Mouse (Mus musculus): Measurements from ENCODE around the gene 5830473C10Rik.

5830473C10Rik gene

GRCm38 (mm10) chr5:90560743-90561142 lies at the start of gene 5830473C10Rik:
Gene 5830473C10Rik, plus strand, starts transcription at chr5:90561107.
- no peak for DNase-seq (ENCODE audit: low read depth)

DNA sequence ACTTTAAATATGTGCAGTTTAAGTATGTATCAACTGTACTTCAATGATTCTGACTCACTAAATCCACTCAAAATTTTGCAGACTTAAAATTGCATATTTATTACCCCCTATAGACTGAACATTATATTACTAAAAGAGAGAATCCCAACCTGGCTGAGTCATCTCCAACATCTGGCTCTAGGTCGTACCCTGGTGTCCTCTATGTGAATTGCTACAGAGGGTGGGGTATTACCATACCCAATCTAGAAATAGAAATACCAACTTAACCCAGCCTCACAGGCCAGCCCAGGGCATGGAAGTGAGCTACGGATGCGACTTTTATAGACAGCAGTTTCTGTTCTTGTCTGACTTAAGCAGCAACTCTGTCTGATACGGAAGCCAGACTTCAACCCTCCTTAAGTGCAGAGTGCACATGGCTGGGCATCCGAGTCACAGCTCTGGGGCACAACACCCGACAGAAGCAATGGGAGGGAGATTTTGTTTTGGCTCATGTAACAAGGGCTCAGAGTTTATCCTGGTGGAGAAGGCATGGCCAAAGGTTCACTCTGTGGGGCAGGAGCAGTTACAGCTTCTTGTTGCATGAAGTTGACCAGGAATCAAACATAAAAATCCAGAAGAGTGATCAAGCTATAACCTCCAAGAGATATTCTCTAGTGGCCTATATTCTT lies 48.5 kb upstream of the 5830473C10Rik start:
- DNase-seq (ENCODE audit: low read depth): no peak

DNA sequence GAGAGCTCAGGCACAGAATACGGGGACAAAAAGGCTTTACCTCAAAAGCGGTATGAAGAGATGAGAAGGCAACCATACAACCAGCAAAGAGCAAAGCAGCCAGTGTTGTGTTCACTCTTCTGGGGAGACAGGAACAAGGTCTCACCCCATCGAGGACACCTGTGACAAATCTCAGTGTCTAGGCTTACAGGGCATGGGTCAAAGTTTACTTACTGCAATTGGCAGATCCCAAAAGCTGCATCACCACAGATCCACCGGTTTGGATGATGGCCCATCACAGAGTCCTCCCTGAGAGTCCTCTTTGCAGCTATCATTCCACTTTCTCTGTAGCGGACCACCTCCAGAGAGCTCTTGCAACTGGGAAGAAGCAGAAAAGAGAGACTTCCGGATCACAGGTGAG lies 45.3 kb upstream of the 5830473C10Rik start:
- no peak for DNase-seq (ENCODE audit: low read depth)

GRCm38 (mm10) chr5:90518356-90519100 lies 42.4 kb upstream of the 5830473C10Rik start, which contains the start of gene Afm:
Gene Afm, plus strand, starts transcription at chr5:90518932.
- DNase-seq (ENCODE audit: low read depth): no peak

DNA sequence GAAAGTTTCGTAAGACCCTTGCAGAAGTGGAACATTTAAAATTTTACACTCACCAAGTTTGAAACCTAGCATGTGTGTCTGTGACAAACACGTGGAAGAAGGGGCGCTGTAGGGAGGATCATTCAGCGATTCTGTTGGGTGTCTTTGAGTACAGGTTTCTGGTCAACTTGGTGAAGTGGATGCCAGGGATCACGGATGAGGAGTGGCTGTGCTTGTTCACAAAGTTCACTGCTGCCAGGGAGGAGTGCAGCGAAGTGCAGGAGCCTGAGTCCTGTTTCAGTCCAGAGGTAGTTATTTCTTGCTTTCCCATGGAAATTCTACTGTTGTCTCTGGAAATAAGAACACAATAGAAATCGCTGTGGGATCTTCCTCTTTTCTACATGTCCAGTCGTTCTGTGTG lies 9.7 kb upstream of the 5830473C10Rik start:
- no peak for DNase-seq (ENCODE audit: low read depth)

DNA sequence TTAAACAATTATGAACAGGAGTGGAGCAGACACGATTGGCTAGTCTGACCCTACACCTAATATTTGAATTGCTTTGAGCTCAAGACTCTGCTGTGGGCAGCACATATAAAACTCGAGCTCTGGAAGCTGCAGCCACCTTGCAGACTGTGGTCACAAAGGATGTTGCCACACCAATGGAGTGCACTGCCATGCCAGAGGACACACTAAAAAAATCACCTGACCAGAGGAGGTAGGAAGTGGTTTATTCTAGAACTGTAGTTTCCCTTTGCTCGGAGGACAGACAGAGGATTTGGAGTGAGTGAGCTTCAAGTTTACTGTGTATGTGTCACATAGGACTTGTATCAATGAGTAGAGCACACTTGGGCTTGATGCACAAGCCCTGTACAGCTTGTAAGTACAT lies 4.9 kb upstream of the 5830473C10Rik start:
- DNase-seq (ENCODE audit: low read depth): no peak

GRCm38 (mm10) chr5:90561721-90562275 lies 891 bp downstream of the 5830473C10Rik start:
- DNase-seq (ENCODE audit: low read depth): no peak

GRCm38 (mm10) chr5:90562880-90563279 lies 2.0 kb downstream of the 5830473C10Rik start:
- DNase-seq (ENCODE audit: low read depth): no peak

GRCm38 (mm10) chr5:90564161-90564560 lies 3.3 kb downstream of the 5830473C10Rik start:
- DNase-seq (ENCODE audit: low read depth): no peak

DNA sequence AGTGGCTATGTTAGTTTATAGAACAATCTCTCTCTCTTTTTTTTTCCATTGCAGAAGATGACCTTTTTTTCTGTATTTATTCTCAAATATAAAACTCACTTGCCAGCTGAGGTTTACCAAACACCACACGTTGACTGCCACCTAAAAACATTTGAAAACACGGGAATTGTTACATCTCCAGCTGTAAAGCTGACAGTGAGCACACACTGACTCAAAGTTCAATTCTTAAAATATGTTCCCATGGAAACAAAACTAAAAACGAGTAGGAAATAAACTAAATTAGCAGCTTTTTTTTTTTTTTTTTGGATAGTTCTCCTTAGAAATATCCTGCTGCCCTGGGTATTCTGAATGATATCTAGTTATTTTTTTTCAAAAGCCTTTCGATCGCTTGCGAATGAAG lies 4.3 kb downstream of the 5830473C10Rik start:
- no peak for DNase-seq (ENCODE audit: low read depth)

- no peak for DNase-seq (ENCODE audit: low read depth)
Observed at GRCm38 (mm10) chr5:90567788-90568187, 6.9 kb downstream of the 5830473C10Rik start.

DNA sequence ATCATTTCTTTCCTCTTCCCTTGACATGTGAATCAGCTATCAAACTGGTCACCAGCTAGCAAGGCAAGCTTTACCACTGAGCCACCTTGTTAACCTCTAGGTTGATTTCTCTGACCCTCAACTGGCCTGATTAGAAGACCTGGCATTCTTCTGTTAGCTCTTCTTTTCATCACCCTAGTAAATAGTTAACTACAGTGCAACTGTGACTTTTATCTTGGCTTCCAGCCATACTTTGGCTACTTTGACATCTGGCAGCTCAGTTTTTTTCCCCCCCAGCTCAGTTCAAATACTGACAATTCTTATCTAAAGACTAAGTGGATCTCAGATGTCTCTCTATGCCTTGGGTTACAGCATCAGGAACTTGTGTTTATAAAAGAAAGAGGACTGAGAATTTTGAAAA lies 7.4 kb downstream of the 5830473C10Rik start:
- no peak for DNase-seq (ENCODE audit: low read depth)

DNA sequence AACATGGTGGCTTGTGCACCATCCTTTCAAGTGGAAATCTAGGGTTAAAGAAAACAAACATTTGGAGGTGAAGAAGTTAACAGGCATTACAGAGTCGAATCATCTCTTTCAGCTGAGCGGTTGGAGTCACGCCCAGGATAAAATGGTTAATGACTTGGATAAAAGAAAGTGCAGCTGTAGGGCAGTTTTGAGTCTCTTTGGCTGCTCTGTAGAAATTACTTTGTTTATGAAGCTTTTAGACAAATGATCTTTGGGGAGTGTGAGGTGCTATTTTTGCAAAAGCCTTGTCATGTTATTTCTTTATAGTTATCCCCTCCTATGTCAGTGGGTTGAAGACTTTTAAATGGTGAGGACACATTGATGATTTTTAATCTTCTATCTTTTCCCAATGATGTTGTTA lies 10.3 kb downstream of the 5830473C10Rik start:
- no peak for DNase-seq (ENCODE audit: low read depth)

DNA sequence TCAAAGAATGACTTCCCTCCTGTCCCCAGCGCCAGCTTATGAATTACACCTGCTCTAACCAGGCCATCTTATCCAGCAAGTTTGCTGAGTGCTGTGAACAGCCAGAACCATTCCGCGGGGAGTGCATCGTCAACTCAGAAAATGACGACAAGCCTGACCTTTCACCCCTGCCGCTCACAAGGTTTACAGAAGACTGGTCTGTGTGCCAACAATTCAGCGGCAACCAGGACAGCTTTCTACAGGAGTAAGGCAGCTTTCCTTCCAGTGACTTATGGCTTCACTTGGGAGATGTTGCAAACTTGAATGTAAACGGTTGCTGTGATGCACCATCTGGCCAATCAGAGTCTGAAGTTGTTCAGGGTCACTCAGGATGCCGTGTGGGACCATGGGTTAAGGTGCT lies 16.8 kb downstream of the 5830473C10Rik start:
- DNase-seq (ENCODE audit: low read depth): no peak

GRCm38 (mm10) chr5:90579556-90579955 lies 18.6 kb downstream of the 5830473C10Rik start:
- no peak for DNase-seq (ENCODE audit: low read depth)

- DNase-seq (ENCODE audit: low read depth): no peak
Observed at GRCm38 (mm10) chr5:90582179-90582578, 21.3 kb downstream of the 5830473C10Rik start.

DNA sequence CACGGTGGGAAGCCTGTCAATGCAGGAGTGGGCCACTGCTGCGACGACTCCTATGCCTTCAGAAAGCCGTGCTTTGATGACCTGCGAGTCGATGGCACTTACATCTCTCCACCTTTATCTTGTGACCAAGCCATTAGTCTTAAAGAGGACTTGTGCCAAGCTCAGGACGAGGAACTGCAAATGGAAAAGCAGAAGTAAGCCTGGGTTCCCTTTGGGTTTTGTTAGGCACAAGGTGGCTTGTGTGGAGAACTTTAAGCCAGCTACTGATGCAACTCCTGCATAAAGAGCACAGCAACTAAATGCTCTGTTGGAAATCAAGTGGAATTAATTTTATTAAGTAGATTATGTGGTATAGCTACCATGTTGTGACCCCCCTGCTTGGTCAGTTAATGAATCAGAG lies 23.9 kb downstream of the 5830473C10Rik start:
- DNase-seq (ENCODE audit: low read depth): no peak

DNA sequence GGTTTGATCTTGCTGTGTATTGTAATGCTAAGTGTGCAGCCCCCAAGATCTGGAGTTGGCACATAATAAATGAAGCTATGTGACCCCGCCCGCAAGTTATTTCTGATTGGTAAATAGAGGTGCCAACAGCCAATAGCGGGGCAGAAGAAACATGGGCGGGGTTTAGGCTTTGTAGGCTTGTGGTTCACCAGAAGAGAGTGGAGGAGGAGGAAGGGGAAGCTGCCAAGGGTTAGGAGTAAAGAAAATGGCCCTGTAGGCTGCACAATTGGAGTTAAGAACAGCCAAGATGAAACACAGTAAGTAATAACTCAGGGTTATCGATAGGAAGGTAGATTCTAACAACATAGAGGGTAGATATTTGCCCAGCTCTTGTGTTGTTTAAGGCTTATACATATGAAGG lies 25.6 kb downstream of the 5830473C10Rik start:
- DNase-seq (ENCODE audit: low read depth): peak; percentile 5

DNA sequence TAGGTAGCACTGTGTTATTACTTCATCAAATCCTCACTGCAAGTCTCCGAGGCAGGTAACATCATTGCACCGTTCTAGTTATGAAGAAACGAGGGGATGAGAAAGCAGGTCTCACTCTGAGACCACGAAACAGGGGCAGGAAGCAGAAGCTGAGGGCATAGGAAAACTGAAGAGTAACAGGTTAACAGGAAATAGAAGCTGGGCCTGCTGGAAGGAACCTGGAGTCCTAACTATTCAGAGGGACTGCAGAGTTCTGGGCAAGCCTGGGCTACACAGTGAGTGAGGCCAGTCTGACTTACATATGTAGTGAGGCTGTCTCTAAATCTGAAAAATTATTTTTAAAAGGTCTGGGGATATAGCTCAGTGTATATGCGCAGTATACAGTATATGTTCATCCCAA lies 27.2 kb downstream of the 5830473C10Rik start:
- no peak for DNase-seq (ENCODE audit: low read depth)

- peak; percentile 85 for DNase-seq (ENCODE audit: low read depth)
Observed at GRCm38 (mm10) chr5:90588708-90589595, 28.0 kb downstream of the 5830473C10Rik start.

DNA sequence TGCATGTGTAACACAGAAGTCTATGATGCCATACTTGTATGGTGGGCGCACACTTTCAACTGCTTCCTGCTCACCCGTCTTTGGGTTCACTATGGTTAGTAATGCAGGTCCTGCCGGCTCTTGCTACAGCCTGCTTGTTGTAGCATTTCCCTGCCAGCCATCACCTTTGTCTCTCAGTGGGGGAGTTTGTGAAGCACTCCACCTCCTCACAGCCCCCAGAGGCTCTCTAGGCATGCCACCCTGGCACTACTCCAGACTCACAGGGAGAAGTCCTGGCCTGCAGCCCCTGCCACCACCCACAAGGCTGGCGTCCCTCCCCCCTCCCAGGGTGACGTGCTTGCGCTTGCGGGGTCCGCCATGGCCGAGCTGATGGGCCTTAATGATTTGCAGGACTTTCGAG lies 29.8 kb downstream of the 5830473C10Rik start:
- no peak for DNase-seq (ENCODE audit: low read depth)

DNA sequence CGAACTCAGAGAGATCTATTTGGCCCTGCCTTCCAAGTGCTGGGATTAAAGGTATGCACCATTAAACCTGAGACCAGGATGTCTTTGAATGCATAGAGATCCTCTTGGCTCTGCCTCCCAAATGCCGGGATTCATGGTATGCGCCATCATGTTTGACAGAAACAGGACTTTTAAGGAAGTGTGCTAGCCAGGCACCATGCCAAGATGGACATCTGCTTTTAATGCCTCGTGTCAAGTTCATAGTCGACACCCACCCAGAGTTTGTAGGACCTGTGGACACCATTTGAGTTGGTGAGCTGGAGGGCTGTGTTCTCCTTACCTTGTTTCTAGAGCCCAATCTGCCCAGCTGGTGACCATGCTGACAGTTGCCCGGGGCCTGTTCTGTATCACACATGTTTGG lies 31.0 kb downstream of the 5830473C10Rik start:
- DNase-seq (ENCODE audit: low read depth): no peak

All from induced T-regulatory cell, adult 2 months (primary cell).